Mouse (Mus musculus): Measurements from ENCODE around the gene Zranb3. TPM values are rescaled to one million over a fixed set of nuclear protein-coding genes. Genes with fewer than 3 reads are reported as not detected.

Zranb3 gene
- polyA plus RNA-seq, 1 experiment from 2014 or later: 14.0 TPM

DNA sequence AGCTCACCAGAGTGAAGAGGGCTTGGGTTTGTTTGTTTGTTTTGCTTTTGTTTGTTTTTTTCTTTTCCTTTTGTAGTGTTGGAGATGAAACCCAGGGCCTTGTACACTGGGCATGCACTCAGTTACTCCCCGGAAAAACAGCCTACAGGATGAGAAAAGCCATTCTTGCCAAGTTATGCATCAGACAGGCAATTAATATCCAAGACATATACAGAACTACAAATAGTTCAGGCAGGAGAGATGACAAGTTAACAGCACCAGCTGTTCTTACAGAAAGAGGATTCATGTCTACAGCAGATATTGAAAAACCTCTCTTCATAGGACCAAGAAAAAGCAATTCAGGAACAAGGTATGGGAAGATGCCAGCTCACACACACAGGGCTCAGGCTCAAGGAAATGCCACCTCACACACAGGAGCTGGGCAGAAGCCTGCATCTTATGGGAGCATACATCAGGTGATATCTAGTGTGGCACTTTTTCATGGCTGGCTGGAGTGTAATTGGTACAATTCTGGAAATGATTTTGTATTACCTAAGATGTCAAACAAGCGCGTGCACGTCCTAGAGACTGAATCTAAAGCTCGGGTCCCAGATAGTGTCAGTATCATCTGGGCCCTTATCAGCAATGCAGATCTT is 156.1 kb downstream of the Zranb3 start:
- Histone ChIP-seq H3K4me1 (ENCODE audit: control insufficient read depth, insufficient read depth, low read length) (no peaks in the 10 kb centered on the region), H3K9ac (ENCODE audit: low read length) (no peak overlapping the region), H3K27me3 (ENCODE audit: control insufficient read depth, insufficient read depth, low read length) (no peaks in the 10 kb centered on the region), H3K4me3 (ENCODE audit: low read depth, low read length) (no peak overlapping the region), H3K4me2 (no peak overlapping the region), H3K36me3 (ENCODE audit: control insufficient read depth, insufficient read depth, low read length) (peaks cover 8% of the 10 kb centered on the region; the same call in 1 of the 2 replicates), H3K27ac (ENCODE audit: low read depth, low read length) (no peak overlapping the region), H3K9me3 (ENCODE audit: control insufficient read depth, low read length) (peaks cover 3% of the 10 kb centered on the region; the same call in 1 of the 2 replicates)
- DNase-seq (ENCODE audit: low spot score, missing footprints): no peak
- no peak for ATAC-seq (ENCODE audit: low FRiP score)
- 92% methylated on average over 5 of the region's 5 CpGs for WGBS

DNA sequence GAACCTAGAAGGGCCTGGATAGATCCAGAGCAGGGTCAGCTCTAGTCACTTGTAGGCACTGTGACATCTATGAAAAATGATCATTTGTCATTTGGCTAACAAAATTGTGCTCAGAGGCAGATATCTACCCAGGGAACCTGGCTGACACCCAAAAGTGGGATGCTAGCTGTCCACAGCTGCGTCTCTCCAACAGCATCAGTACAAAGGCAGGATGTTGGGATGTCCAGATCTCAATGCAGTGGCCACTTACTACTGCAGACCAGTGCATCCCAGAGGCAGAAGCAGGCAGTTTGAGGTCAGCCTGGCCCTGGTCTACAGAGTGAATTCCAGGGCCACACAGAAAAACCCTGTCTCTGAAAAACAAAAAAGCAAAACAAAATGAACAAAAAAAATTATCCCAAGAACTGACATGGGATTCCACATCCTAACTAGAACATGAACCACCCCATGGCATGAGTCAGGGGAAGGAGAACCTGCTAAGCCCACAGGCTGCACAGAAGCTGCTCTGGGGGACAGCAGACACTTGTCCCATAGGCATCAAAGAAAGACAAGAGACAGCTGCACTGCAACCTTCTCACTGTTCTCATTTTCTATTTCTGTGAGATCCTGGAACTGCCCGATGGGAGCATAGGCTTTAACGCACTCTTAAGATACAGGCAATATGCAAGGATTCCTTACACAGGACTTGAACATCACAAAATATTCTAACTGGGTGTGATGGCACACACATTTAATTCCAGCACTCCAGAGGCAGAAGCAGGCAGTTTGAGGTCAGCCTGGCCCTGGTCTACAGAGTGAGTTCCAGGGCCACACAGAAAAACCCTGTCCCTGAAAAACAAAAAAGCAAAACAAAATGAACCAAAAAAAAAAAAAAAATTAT is 156.9 kb downstream of the Zranb3 start:
- Histone ChIP-seq H3K4me3 (ENCODE audit: low read depth, low read length) (no peak overlapping the region), H3K4me1 (ENCODE audit: control insufficient read depth, insufficient read depth, low read length) (no peaks in the 10 kb centered on the region), H3K27ac (ENCODE audit: low read depth, low read length) (no peak overlapping the region), H3K27me3 (ENCODE audit: control insufficient read depth, insufficient read depth, low read length) (no peaks in the 10 kb centered on the region), H3K9ac (ENCODE audit: low read length) (no peak overlapping the region), H3K4me2 (no peak overlapping the region), H3K36me3 (ENCODE audit: control insufficient read depth, insufficient read depth, low read length) (peaks cover 8% of the 10 kb centered on the region; the same call in 1 of the 2 replicates), H3K9me3 (ENCODE audit: control insufficient read depth, low read length) (peaks cover 3% of the 10 kb centered on the region; the same call in 1 of the 2 replicates)
- DNase-seq (ENCODE audit: low spot score, missing footprints) (no peak), ATAC-seq (ENCODE audit: low FRiP score) (no peak)
- WGBS: 92% methylated on average over 3 of the region's 3 CpGs

DNA sequence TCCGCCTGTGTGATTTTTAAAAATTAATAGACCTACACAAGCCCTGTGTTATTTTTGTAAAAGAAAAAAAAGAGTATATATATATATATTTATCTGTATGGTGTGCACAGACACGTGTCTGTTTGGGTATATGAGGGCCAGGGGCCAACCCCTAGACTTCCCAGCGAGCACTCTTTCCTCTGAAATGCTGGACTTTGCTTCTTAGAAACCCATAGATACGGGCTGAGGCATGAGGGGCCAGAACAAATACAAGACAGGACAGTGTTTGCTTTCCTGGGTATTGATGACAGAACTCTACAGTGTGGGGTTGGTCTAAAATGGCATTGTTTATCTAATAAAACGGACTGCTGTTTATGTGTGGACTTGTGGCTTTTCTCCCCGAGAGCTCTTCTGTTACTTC is 159.3 kb downstream of the Zranb3 start:
- Histone ChIP-seq H3K27me3 (ENCODE audit: control insufficient read depth, insufficient read depth, low read length) (no peaks in the 10 kb centered on the region), H3K4me2 (no peak overlapping the region), H3K27ac (ENCODE audit: low read depth, low read length) (no peak overlapping the region), H3K9ac (ENCODE audit: low read length) (no peak overlapping the region), H3K9me3 (ENCODE audit: control insufficient read depth, low read length) (peaks cover 3% of the 10 kb centered on the region; the same call in 1 of the 2 replicates), H3K36me3 (ENCODE audit: control insufficient read depth, insufficient read depth, low read length) (peaks cover 26% of the 10 kb centered on the region), H3K4me1 (ENCODE audit: control insufficient read depth, insufficient read depth, low read length) (no peaks in the 10 kb centered on the region), H3K4me3 (ENCODE audit: low read depth, low read length) (no peak overlapping the region)
- ATAC-seq (ENCODE audit: low FRiP score): no peak
- DNase-seq (ENCODE audit: low spot score, missing footprints): no peak
- 84% methylated on average over 6 of the region's 6 CpGs for WGBS

DNA sequence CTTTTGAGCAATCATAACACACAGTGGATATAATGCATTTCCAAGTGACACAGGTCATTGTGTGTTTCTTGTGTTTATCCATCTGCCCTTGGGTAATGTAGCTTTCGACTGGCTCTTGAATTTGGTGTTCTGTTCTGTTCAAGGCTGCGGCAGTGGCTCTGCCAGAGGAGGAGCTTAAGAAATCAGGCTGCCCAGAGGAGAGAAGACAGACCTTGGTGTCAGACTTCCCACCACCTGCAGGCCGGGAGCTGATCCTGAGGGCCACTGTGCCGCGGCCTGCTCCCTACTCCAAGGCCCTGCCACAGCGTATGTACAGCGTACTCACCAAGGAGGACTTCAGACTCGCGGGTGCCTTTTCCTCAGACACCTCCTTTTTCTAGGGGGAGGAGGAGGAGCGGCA is 160.6 kb downstream of the Zranb3 start:
- Histone ChIP-seq H3K27me3 (ENCODE audit: control insufficient read depth, insufficient read depth, low read length) (no peaks in the 10 kb centered on the region), H3K36me3 (ENCODE audit: control insufficient read depth, insufficient read depth, low read length) (peaks cover 25% of the 10 kb centered on the region), H3K27ac (ENCODE audit: low read depth, low read length) (no peak overlapping the region), H3K9ac (ENCODE audit: low read length) (no peak overlapping the region), H3K9me3 (ENCODE audit: control insufficient read depth, low read length) (no peaks in the 10 kb centered on the region), H3K4me3 (ENCODE audit: low read depth, low read length) (no peak overlapping the region), H3K4me1 (ENCODE audit: control insufficient read depth, insufficient read depth, low read length) (no peaks in the 10 kb centered on the region), H3K4me2 (no peak overlapping the region)
- DNase-seq (ENCODE audit: low spot score, missing footprints) (no peak), ATAC-seq (ENCODE audit: low FRiP score) (no peak)
- WGBS: 94% methylated on average over 10 of the region's 10 CpGs

DNA sequence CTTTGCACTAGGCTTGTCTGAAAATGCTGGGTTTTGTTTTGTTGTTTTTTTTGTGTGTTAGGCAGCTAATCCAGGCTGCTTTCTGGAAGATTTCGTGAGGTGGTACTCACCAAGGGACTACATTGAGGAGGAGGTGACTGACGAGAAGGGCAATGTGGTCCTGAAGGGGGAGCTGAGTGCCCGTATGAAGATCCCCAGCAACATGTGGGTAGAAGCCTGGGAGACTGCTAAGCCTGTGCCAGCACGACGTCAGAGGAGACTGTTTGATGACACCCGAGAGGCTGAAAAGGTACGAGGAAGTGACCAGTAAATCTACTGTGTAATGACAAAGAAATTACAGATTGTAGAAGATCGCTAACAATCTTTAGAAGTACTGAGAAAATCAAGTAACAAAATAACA is 165.6 kb downstream of the Zranb3 start:
- ATAC-seq (ENCODE audit: low FRiP score) (no peak), DNase-seq (ENCODE audit: low spot score, missing footprints) (no peak)
- Histone ChIP-seq H3K4me2 (no peak overlapping the region), H3K9me3 (ENCODE audit: control insufficient read depth, low read length) (no peaks in the 10 kb centered on the region), H3K4me3 (ENCODE audit: low read depth, low read length) (no peak overlapping the region), H3K27ac (ENCODE audit: low read depth, low read length) (no peak overlapping the region), H3K27me3 (ENCODE audit: control insufficient read depth, insufficient read depth, low read length) (no peaks in the 10 kb centered on the region), H3K36me3 (ENCODE audit: control insufficient read depth, insufficient read depth, low read length) (peaks cover 23% of the 10 kb centered on the region), H3K4me1 (ENCODE audit: control insufficient read depth, insufficient read depth, low read length) (no peaks in the 10 kb centered on the region), H3K9ac (ENCODE audit: low read length) (no peak overlapping the region)
- WGBS: 82% methylated on average over 8 of the region's 8 CpGs

DNA sequence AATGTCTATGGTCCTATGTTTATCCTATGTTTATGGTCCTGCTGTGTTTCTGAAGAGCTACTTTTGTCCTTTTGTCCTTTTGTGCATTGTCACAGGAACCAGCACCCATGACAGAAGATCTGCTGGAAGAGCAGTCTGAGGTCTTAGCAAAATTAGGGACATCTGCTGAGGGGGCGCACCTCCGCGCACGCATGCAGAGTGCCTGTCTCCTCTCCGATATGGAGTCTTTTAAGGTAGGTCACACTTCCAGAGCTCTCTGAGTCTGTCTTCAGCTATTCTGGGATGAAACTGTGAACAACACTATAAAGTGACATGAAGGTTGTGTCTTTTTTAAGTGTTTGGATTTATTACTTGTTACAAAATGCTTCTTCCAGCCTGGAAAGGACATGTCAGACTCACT is 168.5 kb downstream of the Zranb3 start:
- ATAC-seq (ENCODE audit: low FRiP score) (no peak), DNase-seq (ENCODE audit: low spot score, missing footprints) (no peak)
- 98% methylated on average over 5 of the region's 5 CpGs for WGBS
- Histone ChIP-seq H3K9ac (ENCODE audit: low read length) (no peak overlapping the region), H3K9me3 (ENCODE audit: control insufficient read depth, low read length) (no peaks in the 10 kb centered on the region), H3K4me3 (ENCODE audit: low read depth, low read length) (no peak overlapping the region), H3K4me2 (no peak overlapping the region), H3K27ac (ENCODE audit: low read depth, low read length) (no peak overlapping the region), H3K27me3 (ENCODE audit: control insufficient read depth, insufficient read depth, low read length) (no peaks in the 10 kb centered on the region), H3K4me1 (ENCODE audit: control insufficient read depth, insufficient read depth, low read length) (no peaks in the 10 kb centered on the region), H3K36me3 (ENCODE audit: control insufficient read depth, insufficient read depth, low read length) (peaks cover 14% of the 10 kb centered on the region)

DNA sequence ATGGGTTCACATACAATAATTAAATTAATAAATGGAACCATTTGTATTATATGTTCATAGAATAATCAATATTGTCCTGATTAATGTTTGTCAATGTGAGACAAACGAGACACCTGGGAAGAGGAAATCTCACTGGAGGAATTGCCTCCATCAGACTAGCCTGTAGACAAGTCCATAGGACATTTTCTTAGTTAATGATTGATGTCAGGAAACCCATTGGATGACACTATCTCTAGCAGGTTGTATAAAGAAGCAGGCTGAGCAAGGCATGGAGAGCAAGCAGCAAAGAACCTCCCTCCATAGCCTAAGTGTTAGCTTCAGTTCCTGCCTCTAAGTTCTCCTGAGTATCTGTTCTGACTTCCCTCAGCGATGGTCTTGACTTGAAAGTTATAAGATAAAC is 169.4 kb downstream of the Zranb3 start:
- no peak for DNase-seq (ENCODE audit: low spot score, missing footprints)

DNA sequence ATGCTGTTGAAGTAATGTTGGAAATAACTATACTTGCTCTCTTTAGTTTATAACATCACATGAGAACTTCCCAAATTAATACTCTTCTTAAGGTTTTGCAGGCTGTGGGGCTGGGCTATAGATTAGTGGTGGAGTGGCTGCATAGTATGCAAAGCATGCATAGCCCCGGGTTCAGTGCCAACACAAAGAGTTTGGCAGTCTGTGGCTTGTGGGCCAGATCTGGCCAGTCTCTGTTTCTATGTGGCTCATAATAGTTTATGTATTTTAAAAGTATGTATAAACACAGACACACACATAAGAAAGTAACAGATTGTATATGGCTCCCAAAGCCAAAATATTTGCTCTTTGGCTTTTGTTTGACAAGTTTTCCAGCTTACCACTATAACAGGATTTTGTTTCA is 187.0 kb downstream of the Zranb3 start:
- Histone ChIP-seq H3K27me3 (ENCODE audit: control insufficient read depth, insufficient read depth, low read length) (no peaks in the 10 kb centered on the region), H3K4me1 (ENCODE audit: control insufficient read depth, insufficient read depth, low read length) (no peaks in the 10 kb centered on the region), H3K36me3 (ENCODE audit: control insufficient read depth, insufficient read depth, low read length) (no peaks in the 10 kb centered on the region), H3K9me3 (ENCODE audit: control insufficient read depth, low read length) (no peaks in the 10 kb centered on the region), H3K27ac (ENCODE audit: low read depth, low read length) (no peak overlapping the region), H3K4me2 (no peak overlapping the region), H3K9ac (ENCODE audit: low read length) (no peak overlapping the region), H3K4me3 (ENCODE audit: low read depth, low read length) (no peak overlapping the region)
- WGBS: 81% methylated on average over 1 of the region's 1 CpGs
- ATAC-seq (ENCODE audit: low FRiP score) (no peak), DNase-seq (ENCODE audit: low spot score, missing footprints) (no peak)

More for the DNA sequence above, 169.4 kb downstream of the Zranb3 start:
- no peak overlapping the region for H3K27ac ChIP-seq (ENCODE audit: low read depth, low read length)
- no peaks in the 10 kb centered on the region for H3K27me3 ChIP-seq (ENCODE audit: control insufficient read depth, insufficient read depth, low read length)
- 85% methylated on average over 2 of the region's 2 CpGs for WGBS
- H3K4me3 ChIP-seq (ENCODE audit: low read depth, low read length): no peak overlapping the region
- H3K9ac ChIP-seq (ENCODE audit: low read length): no peak overlapping the region
- H3K4me2 ChIP-seq: no peak overlapping the region
- no peaks in the 10 kb centered on the region for H3K4me1 ChIP-seq (ENCODE audit: control insufficient read depth, insufficient read depth, low read length)
- ATAC-seq (ENCODE audit: low FRiP score): no peak
- H3K9me3 ChIP-seq (ENCODE audit: control insufficient read depth, low read length): no peaks in the 10 kb centered on the region
- peaks cover 5% of the 10 kb centered on the region; the same call in 1 of the 2 replicates for H3K36me3 ChIP-seq (ENCODE audit: control insufficient read depth, insufficient read depth, low read length)

DNA sequence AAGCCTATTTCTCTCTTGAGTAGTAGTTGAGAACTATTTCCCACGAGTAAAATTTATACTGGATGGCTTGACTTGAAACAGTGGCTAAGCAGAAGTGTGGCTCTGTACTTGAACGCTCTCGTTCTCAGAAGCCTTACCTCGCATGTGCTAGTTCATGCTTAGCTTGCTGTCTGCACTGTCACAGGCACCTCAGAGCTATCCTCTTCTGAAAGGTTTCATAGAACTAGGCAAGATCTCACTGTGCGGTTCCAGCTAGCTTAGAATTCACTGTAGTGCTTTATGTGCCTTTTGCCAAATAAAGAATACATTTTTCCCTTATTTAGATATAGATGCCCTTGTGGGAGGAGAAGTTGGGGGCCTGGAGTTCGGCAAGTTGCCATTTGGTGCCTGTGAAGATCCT is 187.5 kb downstream of the Zranb3 start:
- Histone ChIP-seq H3K36me3 (ENCODE audit: control insufficient read depth, insufficient read depth, low read length) (no peaks in the 10 kb centered on the region), H3K4me2 (no peak overlapping the region), H3K9ac (ENCODE audit: low read length) (no peak overlapping the region), H3K4me3 (ENCODE audit: low read depth, low read length) (no peak overlapping the region), H3K4me1 (ENCODE audit: control insufficient read depth, insufficient read depth, low read length) (no peaks in the 10 kb centered on the region), H3K27me3 (ENCODE audit: control insufficient read depth, insufficient read depth, low read length) (no peaks in the 10 kb centered on the region), H3K9me3 (ENCODE audit: control insufficient read depth, low read length) (no peaks in the 10 kb centered on the region), H3K27ac (ENCODE audit: low read depth, low read length) (no peak overlapping the region)
- no peak for DNase-seq (ENCODE audit: low spot score, missing footprints)
- no peak for ATAC-seq (ENCODE audit: low FRiP score)
- 88% methylated on average over 6 of the region's 6 CpGs for WGBS

Data from midbrain, embryonic 11.5 days (tissue).